Mouse (Mus musculus) G1E (cell line): Measurements from ENCODE around the gene Rpl3l.

Experiments used
- CTCF ChIP-seq: IDR thresholded peaks from 2 replicates; pipeline ENCODE4 v1.5.1; 2012; ENCODE audit warnings: low read depth, low read length, inconsistent platforms, mixed read lengths
- GATA1 ChIP-seq: IDR thresholded peaks from 2 replicates; pipeline ENCODE4 v1.6.1; 2012; ENCODE audit warnings: borderline replicate concordance, low read length, inconsistent platforms, mixed read lengths

GRCm38 (mm10) chr17:24707801-24708425, 19.7 kb upstream of the Rpl3l start:
- TF ChIP-seq CTCF, result no peak
- no peak for TF ChIP-seq GATA1
